Mouse (Mus musculus): ENCODE data around the gene Ldb2. TPM values are rescaled to one million over a fixed set of nuclear protein-coding genes. Genes with fewer than 3 reads are reported as not detected.

Ldb2 gene
- polyA plus RNA-seq, 1 experiment from 2014 or later = 21.3 TPM

GRCm38 (mm10) chr5:44473857-44474762, 325.4 kb downstream of the Ldb2 start:
- Histone ChIP-seq H3K27ac (no peak overlapping the region), H3K4me3 (no peak overlapping the region), H3K4me1 (no peaks in the 10 kb centered on the region), H3K36me3 (no peaks in the 10 kb centered on the region), H3K9me3 (no peaks in the 10 kb centered on the region), H3K4me2 (replicated peaks) (no peak overlapping the region), H3K27me3 (replicated peaks) (no peaks in the 10 kb centered on the region), H3K9ac (no peak overlapping the region)
- ATAC-seq (ENCODE audit: low FRiP score, low read depth) = peak; percentile 64
- 68% methylated on average over 10 of the region's 10 CpGs for WGBS

- ATAC-seq (ENCODE audit: low FRiP score, low read depth) = no peak
- WGBS = 79% methylated on average over 4 of the region's 4 CpGs
- Histone ChIP-seq H3K9ac (no peak overlapping the region), H3K27me3 (replicated peaks) (no peaks in the 10 kb centered on the region), H3K4me1 (no peaks in the 10 kb centered on the region), H3K4me3 (no peak overlapping the region), H3K36me3 (no peaks in the 10 kb centered on the region), H3K9me3 (no peaks in the 10 kb centered on the region), H3K27ac (no peak overlapping the region), H3K4me2 (replicated peaks) (no peak overlapping the region)
Observed at GRCm38 (mm10) chr5:44465238-44465637, 334.2 kb downstream of the Ldb2 start.

Measured in neural tube, embryonic 12.5 days (tissue).